Mouse (Mus musculus) gastrocnemius, postnatal 36 days (tissue): Measurements from ENCODE around the gene Hectd4. TPM values are rescaled to one million over a fixed set of nuclear protein-coding genes. Genes with fewer than 3 reads are reported as not detected.
A peak's percentile ranks its signal among the peaks of the same experiment; 100 is the strongest.
"Not testable (repeated sequence)": the region's sequence is repeated elsewhere in the genome, so short reads cannot be mapped to it uniquely, and the experiment has no call there.

Experiments
- DNase-seq, 2 experiments: peaks; one replicate each; pipeline ENCODE4 v3.0.0; 2022
- intact Hi-C: fragments of 180-260 bp; cut with DNase I; formaldehyde crosslinking; loops from one replicate; pipeline ENCODE4 v1.15.1; 2025
- total RNA-seq, 2 experiments: library from RNA; stranded (reverse); gene quantifications; 2 replicates each; pipeline ENCODE4 v1.2.3; 2021

Gene Hectd4
- total RNA-seq, 2 experiments from 2014 or later, result 10.9 to 12.1 TPM

- DNase-seq, result no peak
- intact Hi-C loops, result no loop called here
Observed at GRCm38 (mm10) chr5:121262415-121262814, 42.4 kb downstream of the Hectd4 start.

DNA sequence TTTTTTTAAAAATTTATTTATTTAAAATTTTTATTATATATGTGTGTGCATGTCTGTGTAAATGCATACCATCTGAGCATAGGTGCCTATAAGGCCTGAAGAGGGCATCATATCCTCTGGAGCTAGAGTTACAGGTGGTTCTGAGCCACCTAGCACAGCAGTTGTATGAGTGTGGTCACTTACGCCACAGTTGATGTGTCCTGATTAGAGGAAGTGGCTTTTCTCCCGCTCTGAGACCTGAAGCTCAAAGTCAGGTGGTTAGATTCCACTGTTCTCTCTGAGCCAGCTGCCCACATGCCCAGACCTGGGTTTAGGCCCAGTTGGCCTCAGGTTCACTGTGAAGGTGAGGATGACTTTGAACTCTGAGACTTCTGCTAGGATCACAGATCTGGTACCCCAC lies 44.6 kb downstream of the Hectd4 start:
- intact Hi-C loops, result no loop called here
- no peak for DNase-seq

GRCm38 (mm10) chr5:121266741-121267382 lies 46.8 kb downstream of the Hectd4 start:
- DNase-seq, result peak in 1 of 2 experiments; percentile 19
- intact Hi-C loops, result loop anchor here (1.0 kb wide), 1 partner anchor 51 kb away; no protein-coding TSS in a partner anchor

DNA sequence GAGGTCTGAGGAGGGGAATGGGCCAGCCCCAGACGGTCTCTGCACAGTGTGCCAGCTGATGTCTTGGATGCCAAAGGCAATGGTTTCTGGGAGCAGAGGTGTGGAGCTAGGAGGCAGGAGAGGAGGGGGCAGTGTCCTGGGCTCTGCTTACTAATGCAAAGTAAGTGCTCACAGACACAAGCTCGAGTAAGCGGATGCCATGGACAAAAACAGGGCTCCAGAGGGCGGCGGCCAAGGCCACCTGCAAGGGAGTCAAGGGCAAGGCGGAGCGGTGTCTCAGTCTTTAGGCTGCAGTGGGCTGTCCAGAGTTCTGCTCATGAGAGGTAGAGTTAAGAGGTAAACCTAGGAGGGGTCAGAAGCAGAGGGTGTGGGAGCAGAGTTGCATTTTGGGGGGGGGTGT lies 51.0 kb downstream of the Hectd4 start:
- intact Hi-C loops, result no loop called here
- no peak for DNase-seq

GRCm38 (mm10) chr5:121276808-121277207 lies 56.8 kb downstream of the Hectd4 start:
- no peak for DNase-seq
- intact Hi-C loops, result no loop called here

DNA sequence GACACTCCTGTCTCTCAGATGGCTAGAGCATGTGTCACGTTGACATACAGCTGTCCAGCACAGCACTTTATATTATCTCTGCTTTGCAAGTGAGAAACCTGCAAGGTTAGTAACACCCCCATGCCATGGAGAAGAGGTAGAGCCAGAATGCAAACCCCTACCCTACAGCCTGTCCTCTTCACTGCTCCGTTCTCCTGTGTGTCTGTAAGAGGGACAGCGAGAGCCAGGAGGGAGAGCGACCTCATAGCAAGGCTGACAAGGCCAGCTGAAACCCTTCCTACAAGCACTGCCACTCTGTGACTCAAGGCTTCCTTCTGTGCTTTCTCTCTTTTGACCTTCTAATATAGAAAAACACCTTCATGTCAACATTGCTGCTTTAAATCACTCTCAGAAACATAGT lies 60.4 kb downstream of the Hectd4 start:
- intact Hi-C loops, result no loop called here
- no peak for DNase-seq

DNA sequence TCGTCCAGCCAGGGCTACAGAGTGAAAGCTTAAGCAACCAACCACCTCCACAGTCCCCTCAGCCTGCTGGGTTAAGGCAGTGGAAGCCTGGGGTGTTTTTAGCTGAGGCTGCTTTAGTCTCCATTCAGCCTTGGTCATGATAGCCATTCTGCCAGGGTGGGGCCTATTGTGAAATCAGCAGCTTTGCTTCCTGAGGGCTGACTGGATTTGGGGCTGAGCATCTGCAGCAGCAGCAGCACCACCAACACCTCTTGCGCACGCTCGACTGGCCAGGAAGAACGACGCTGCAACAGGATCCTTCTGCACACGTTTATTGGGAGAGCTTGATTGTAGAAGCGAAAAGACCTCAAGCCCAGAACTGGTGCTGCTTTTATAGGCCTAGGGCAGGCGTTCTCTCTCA lies 63.0 kb downstream of the Hectd4 start:
- no peak for DNase-seq
- intact Hi-C loops, result no loop called here

DNA sequence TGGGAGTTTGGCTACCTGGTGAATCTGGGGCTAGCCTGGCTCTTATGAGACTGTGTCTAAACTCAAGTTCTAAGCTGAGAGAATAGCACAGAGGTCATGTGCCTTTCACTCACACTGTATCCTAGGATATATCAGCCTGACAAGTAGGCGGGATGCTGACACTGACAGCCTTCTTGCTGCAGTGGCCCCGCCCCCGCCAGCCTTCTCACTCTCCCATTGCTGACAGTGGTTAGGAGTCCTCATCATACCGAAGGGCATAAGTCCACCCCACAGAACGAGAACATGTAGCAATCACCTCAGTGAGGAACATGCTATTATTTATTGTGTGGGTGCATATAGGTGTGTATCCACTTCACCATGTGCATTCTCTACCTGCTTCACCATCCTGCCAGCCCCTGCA lies 64.8 kb downstream of the Hectd4 start:
- intact Hi-C loops, result no loop called here
- no peak for DNase-seq

DNA sequence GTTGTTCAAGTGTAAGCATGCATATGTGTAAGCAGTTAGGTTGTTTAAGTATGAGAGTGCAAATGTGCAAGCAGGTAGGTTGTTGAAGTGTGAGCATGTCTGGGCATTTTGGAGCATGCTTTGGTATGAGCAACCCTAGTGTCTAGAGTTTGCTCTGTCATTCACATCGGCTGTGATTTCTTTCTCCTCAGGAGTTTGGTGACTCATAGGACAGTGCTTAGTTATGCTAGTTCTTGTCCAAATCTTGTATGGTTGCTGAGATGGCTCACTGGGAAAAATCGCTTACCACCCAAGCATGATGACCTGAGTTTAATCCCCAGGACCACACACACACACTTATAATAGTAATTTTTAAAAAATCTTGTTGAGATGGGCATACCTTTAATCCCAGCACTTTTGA lies 67.2 kb downstream of the Hectd4 start:
- intact Hi-C loops, result no loop called here
- no peak for DNase-seq

GRCm38 (mm10) chr5:121290289-121290688 lies 70.3 kb downstream of the Hectd4 start:
- intact Hi-C loops, result no loop called here

GRCm38 (mm10) chr5:121292309-121293165 lies 72.5 kb downstream of the Hectd4 start:
- intact Hi-C loops, result no loop called here
- DNase-seq, result no peak

More at GRCm38 (mm10) chr5:121290289-121290688, 70.3 kb downstream of the Hectd4 start:
- no peak for DNase-seq

- intact Hi-C loops, result no loop called here
- no peak for DNase-seq
Observed at GRCm38 (mm10) chr5:121305009-121305408, 85.0 kb downstream of the Hectd4 start.

DNA sequence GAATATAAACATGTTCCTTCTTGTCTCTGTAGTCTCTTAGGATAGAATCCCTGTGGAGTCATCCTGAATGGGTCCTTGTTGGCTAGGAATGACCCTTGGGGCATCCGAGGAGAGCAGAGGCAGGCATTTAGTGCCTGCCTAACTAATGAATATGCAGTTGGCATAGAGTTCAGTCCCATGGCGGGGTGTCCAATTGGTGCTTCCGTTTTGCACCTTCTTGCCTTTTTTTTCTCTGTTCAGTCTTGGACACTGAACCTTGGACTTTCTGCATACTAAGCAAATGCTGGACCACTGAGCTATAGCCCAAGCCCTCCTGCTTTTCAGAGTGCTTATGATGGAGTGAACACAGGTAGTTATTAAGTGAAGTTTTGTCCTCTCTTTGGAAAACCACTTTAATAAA lies 87.6 kb downstream of the Hectd4 start:
- DNase-seq, result no peak
- intact Hi-C loops, result no loop called here

DNA sequence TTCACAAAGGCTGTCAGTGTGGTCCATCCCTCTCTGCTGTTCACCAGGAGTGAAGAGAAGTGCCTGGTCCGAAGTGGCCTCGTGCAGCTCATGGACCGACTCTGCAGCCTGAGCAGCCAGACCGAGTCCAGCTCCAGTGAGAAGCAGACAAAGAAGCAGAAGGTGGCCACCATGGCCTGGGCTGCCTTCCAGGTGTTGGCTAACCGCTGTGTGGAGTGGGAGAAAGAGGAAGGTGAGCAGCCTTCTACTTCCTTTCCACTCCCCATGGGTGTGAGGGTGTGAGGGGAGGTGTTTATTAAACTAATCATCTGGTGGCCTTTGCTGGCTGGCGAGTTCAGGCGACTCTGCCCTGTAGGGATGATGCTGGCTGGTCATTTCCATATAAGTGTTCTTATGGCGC lies 91.6 kb downstream of the Hectd4 start:
- intact Hi-C loops, result no loop called here
- no peak for DNase-seq

DNA sequence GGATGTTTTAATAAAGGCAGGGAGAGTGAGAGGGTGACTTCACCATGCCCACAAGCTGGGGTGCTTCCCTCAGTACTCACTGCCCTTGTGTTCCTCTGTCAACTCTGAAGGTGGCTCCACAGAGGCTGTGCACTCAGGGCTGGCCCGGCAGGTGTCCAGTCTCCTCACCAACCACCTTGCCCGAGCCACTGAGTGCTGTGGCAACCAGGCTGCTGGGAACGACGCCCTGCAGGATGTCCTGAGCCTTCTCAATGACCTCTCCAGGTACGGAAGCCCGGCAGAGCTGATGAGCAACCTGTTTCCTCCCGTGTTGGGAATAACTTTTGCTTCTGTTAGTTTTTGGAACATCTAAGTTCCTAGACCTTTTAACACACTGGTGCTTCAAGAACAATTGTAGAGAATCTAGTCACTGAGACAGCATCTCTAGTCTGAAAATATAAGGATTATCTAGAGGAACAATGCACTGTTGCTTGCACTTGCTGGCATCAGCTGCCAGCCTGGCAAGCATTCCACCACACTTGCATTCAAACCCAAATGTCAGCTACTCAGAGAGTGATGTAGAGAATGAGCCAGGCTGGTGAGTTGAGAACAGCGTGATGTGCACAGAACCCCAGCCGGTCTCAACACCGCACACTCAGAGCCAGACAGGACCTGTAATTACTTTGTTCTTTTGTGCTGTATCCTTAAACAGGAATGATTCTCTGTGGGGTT lies 93.9 kb downstream of the Hectd4 start:
- DNase-seq, result no peak
- intact Hi-C loops, result no loop called here

DNA sequence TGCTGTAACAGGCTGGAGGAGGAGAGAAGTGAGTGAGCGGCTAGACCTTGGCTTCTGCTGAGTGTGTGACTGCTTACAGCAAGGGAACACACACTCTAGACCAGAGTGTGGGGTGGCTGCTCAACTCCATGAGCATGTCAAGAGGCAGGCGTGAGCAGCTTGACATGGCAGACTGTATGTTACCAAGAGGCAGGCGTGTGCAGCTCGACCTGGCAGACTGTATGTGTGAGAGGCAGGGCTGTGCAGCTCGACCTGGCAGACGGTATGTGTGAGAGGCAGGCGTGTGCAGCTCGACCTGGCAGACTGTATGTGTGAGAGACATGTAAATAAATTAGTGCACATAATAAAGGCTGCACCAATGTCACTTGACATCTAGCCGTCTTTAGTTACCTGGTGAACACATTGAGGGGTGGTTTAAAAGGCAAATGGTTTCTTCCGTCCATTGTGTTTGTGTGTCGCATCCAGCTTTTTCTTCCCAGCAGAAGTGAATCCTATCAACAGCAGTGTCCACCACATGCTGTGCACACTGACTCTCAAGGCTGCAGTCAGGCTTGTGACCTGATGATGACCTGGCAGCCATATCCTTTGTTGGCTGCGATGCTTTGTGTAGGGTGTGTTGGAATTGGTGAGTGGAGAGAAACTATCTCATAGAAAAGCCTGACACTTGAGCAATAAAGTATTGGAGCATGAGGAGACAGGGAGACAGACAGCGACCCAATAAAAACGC lies 106.2 kb downstream of the Hectd4 start:
- no peak for DNase-seq
- intact Hi-C loops, result no loop called here

- DNase-seq, result no peak
- intact Hi-C loops, result no loop called here
Observed at GRCm38 (mm10) chr5:121329333-121330058, 109.5 kb downstream of the Hectd4 start.

DNA sequence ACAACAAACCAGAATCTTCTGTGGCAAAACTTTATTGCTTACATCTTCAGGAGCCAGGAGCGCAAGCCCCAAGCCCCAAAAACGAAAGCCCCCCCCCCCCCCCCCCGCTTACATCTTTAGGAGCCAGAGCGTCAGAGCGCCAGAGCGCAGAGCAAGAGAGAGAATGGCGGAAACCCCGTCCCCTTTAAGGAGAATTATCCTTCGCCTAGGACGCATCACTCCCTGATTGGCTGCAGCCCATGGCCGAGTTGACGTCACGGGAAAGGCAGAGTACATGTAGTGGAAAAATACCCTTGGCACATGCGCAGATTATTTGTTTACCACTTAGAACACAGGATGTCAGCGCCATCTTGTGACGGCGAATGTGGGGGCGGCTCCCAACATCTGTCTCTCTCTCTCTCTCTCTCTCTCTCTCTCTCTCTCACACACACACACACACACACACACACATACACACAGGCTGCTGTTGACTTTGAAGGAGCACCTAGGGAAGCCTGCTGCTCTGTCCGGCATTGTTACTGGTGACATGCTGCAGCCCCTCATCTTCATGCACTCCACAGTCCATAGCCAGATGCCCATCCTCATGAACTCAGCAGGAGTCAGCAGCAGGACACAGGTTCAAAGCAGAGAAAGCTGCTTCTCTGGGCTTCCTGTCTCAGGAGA lies 110.3 kb downstream of the Hectd4 start:
- DNase-seq, intact Hi-C loops: not testable (repeated sequence)

GRCm38 (mm10) chr5:121331731-121332130 lies 111.7 kb downstream of the Hectd4 start:
- no peak for DNase-seq
- intact Hi-C loops, result no loop called here
